Mouse (Mus musculus): ENCODE data around the gene Trim27.

The Trim27 gene

GRCm38 (mm10) chr13:21172241-21173027 lies 6.8 kb upstream of the Trim27 start:
- peak; percentile 70 for DNase-seq

GRCm38 (mm10) chr13:21173072-21173471 lies 6.2 kb upstream of the Trim27 start:
- no peak for DNase-seq

DNA sequence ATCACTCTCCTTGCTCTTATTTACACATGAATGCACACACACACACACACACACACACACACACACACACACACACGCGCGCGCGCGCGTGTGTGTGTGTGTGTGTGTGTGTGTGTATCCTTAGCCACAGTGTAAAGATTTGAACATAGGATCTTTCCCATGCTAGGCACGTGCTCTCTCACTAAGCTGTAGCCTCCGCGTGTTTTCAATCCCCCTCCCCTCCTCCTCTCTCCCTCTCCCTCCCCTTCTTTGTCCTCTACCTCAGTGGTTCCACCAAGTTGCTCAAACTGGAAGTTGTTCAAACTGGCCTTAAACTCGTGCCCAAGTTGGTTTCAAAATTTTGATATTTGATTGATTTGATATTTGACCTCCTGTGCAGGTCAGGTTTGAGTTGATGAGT lies 2.5 kb upstream of the Trim27 start:
- DNase-seq, result no peak

GRCm38 (mm10) chr13:21177657-21178056 lies 1.6 kb upstream of the Trim27 start:
- no peak for DNase-seq

GRCm38 (mm10) chr13:21178364-21178763 lies 881 bp upstream of the Trim27 start:
- DNase-seq, result no peak

DNA sequence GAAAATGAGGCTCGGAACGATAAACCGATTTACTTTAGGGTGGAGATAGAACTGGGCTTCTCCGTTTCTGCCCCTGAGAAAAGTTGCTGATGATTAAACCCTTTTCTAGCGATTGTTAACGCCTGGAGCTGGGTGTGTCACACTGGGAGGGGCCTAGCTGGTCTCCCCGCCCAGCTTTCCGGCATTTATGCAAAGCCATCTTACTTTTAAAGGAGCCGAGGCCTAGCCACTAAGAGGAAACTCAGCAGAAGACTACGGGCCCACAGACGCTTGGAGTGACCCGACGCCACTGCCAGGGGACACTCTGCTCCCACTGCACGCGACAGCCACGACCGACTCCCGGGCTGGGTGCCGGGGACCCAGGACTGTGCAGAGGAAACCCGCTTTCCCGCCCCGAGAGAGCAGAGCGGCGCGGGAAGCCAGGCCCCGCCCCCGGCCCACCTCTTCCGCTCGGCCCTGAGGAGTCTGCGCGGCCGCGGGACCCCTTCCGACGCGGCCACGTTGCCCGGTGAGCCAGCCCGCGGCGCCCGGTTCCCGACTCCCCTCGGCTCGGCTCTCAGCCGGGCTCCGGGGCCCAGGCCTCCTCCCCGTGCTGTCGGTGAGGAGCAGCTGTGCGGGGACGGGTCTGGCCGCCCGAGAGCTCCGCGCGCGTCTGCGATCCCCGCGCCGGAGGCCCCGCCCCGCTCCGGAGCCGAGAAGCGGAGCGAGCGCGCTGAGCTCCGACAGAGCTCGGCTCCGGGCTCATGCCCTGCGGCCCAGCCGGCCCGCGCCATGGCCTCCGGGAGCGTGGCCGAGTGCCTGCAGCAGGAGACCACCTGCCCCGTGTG lies 692 bp downstream of the Trim27 start:
- peak; percentile 91 for DNase-seq

GRCm38 (mm10) chr13:21180551-21181530 lies 1.6 kb downstream of the Trim27 start:
- peak; percentile 85 for DNase-seq

- no peak for DNase-seq
These were observed 2.8 kb downstream of the Trim27 start for GRCm38 (mm10) chr13:21181996-21182395.

GRCm38 (mm10) chr13:21183066-21183465 lies 3.8 kb downstream of the Trim27 start:
- DNase-seq, result no peak

DNA sequence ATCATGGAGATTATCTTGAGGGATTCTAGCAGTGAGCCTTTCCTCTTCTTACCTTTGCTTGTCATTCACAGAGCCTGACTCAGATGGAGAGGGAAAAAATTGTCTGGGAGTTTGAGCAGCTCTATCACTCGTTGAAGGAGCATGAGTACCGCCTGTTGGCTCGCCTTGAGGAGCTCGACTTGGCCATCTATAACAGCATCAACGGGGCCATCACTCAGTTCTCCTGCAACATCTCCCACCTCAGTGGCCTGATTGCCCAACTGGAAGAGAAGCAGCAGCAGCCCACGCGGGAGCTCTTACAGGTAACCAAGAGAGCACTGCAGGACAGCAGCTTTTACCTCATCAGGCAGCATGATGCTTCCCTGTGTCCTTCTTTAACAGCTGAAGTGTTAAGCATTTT lies 4.4 kb downstream of the Trim27 start:
- DNase-seq, result no peak

GRCm38 (mm10) chr13:21185521-21185920 lies 6.3 kb downstream of the Trim27 start:
- no peak for DNase-seq

GRCm38 (mm10) chr13:21195406-21196228 lies 16.4 kb downstream of the Trim27 start:
- DNase-seq, result no peak

DNA sequence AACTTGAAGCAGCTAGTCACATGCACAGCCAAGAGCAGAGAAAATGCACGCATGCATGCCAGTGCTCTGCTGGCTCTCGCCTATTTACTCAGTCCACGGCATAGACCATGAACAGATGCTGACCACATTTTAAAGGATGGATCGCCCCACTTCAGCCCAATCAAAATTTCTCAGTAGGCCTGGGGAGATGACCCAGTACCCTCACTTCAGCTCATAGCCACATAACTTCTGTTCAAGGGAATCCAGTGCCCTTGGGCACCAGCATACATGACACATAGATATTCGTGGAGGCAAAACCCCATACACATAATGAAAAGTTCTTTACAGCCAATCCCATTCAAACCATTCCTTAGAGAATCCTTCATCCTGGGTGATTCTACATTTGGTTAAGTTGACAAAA lies 18.5 kb downstream of the Trim27 start:
- no peak for DNase-seq

DNA sequence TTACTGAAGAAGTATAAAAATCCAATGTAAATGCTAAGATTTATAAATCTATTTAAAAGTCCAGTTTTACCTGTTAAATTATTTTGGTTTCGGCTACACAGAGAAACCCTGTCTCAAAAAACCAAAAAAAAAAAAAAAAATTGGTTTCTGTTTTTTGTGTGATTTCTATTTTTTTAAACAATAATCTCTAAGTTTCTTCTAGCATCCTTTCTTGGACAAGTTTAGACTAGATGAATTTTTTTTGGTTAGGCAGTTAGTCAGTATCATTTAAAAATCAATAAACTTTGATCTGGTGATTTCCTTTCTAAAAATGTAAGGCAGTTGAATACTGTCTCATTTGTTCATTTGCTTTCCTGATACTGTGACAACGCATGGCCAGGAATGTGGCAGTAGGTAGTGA lies 19.1 kb downstream of the Trim27 start:
- DNase-seq, result no peak

- DNase-seq, result no peak
These were observed 20.1 kb downstream of the Trim27 start for GRCm38 (mm10) chr13:21199046-21200028.

- DNase-seq, result peak; percentile 91
These were observed 21.1 kb downstream of the Trim27 start for GRCm38 (mm10) chr13:21200043-21200999.

GRCm38 (mm10) chr13:21215275-21215983 lies 36.2 kb downstream of the Trim27 start:
- DNase-seq, result peak; percentile 36

DNA sequence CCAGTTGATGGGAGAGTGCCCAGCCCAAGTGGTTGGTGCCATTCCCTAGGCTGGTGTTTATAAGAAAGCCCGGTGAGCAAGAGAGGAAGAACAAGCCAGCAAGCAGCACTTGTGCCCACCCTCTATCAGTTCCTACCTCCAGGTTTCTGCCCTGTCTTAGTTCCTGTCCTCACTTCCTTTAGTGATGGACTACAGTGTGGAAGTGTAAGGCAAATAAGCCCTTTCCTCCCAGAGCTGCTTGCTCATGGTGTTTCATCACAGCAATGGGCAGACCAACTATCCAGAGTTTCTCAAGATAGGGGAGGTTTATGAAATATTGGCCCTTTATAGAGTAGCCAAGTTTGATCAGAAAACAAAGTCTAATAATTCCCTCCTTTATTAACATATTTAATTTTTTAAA lies 37.5 kb downstream of the Trim27 start:
- no peak for DNase-seq
